Mouse (Mus musculus) kidney, embryonic 16.5 days (tissue): ENCODE results near the gene Bend4. TPM values are rescaled to one million over a fixed set of nuclear protein-coding genes. Genes with fewer than 3 reads are reported as not detected.
A peak's percentile ranks its signal among the peaks of the same experiment; 100 is the strongest.

Source experiments
- ATAC-seq: fragments of 200-750 bp; cut with Nextera tagmentation; 2 replicates; pipeline ENCODE4 v1.8.0; 2017; ENCODE audit warnings: moderate TSS enrichment; ENCODE audit not compliant: low FRiP score, low TSS enrichment
- H3K27ac ChIP-seq: fragments of 300-500 bp; sonication (generic); 2 replicates; pipeline ENCODE4 v1.5.1; 2014; ENCODE audit warnings: low read length
- H3K27me3 ChIP-seq: fragments of 300-500 bp; sonication (generic); 2 replicates; pipeline ENCODE4 v1.6.1; 2014; ENCODE audit warnings: low read length, control low read depth, mixed read lengths; ENCODE audit not compliant: insufficient read depth
- H3K36me3 ChIP-seq: fragments of 300-500 bp; sonication (generic); 2 replicates; pipeline ENCODE4 v1.6.1; 2014; ENCODE audit warnings: low read length, control low read depth, mixed read lengths; ENCODE audit not compliant: insufficient read depth
- H3K4me1 ChIP-seq: fragments of 300-500 bp; sonication (generic); 2 replicates; pipeline ENCODE4 v1.6.1; 2014; ENCODE audit warnings: low read length, control low read depth, mixed read lengths; ENCODE audit not compliant: insufficient read depth
- H3K4me2 ChIP-seq: fragments of 300-500 bp; sonication (generic); replicated peaks from 2 replicates; pipeline ENCODE4 v1.6.1; 2014; ENCODE audit warnings: low read depth, low read length
- H3K4me3 ChIP-seq: fragments of 300-500 bp; sonication (generic); 2 replicates; pipeline ENCODE4 v1.5.1; 2014; ENCODE audit warnings: mild to moderate bottlenecking, low read length
- H3K9ac ChIP-seq: fragments of 300-500 bp; sonication (generic); replicated peaks from 2 replicates; pipeline ENCODE4 v1.6.1; 2014; ENCODE audit warnings: low read length
- H3K9me3 ChIP-seq: fragments of 300-500 bp; sonication (generic); 2 replicates; pipeline ENCODE4 v1.6.1; 2016; ENCODE audit warnings: low read length, control low read depth
- WGBS: fragments of 180-500 bp; shearing (Covaris S2); extraction: QIAGEN DNeasy Blood & Tissue Kit; methylation state at CpG from one replicate; pipeline ENCODE4 v1.1.7; 2014; 5-methylcytosine and 5-hydroxymethylcytosine counted together
- polyA plus RNA-seq: library from polyadenylated mRNA; unstranded; fragments of >200 nt; fragmentation: Nextera tagmentation; extraction: Ambion mirVana; gene quantifications from 2 replicates; pipeline ENCODE4 v1.2.1, GENCODE M21; 2015

Gene Bend4
- polyA plus RNA-seq, 1 experiment from 2014 or later = 6.0 TPM

GRCm38 (mm10) chr5:67399876-67400607 lies 28.1 kb downstream of the Bend4 start:
- Histone ChIP-seq H3K27ac (no peak overlapping the region), H3K9ac (no peak overlapping the region), H3K4me3 (peak overlapping the region; percentile 1; the same call in 1 of the 2 replicates), H3K4me2 (peak overlapping the region; percentile 32), H3K36me3 (peaks cover 6% of the 10 kb centered on the region; the same call in 1 of the 2 replicates), H3K27me3 (no peaks in the 10 kb centered on the region), H3K4me1 (peaks cover 25% of the 10 kb centered on the region), H3K9me3 (no peaks in the 10 kb centered on the region)
- 46% methylated on average over 28 of the region's 28 CpGs for WGBS
- no peak for ATAC-seq

DNA sequence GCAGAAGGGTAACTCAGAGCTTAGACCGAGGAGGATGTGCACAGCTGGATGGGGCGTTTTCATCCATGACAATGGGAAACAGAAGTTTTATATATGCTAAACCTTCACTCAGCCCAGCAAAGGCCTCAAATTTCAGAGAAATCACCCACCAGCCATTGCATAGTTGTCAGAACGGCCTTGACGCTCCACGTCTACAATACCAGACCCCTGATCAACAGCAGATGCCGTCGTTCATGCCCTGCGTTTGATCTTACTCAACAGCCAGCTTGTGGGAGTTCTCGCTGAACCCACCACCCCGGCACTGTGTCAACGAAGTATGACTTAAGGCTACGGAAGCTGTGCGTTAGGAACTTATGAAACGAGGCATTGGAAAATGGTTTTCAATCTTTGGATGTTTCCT lies 30.9 kb downstream of the Bend4 start:
- H3K4me2 ChIP-seq = no peak overlapping the region
- H3K27me3 ChIP-seq = no peaks in the 10 kb centered on the region
- peaks cover 6% of the 10 kb centered on the region; the same call in 1 of the 2 replicates for H3K36me3 ChIP-seq
- H3K4me3 ChIP-seq = no peak overlapping the region
- H3K9me3 ChIP-seq = no peaks in the 10 kb centered on the region
- H3K9ac ChIP-seq = no peak overlapping the region
- 66% methylated on average over 14 of the region's 14 CpGs for WGBS
- no peak overlapping the region for H3K27ac ChIP-seq
- no peak for ATAC-seq
- peaks cover 15% of the 10 kb centered on the region for H3K4me1 ChIP-seq

DNA sequence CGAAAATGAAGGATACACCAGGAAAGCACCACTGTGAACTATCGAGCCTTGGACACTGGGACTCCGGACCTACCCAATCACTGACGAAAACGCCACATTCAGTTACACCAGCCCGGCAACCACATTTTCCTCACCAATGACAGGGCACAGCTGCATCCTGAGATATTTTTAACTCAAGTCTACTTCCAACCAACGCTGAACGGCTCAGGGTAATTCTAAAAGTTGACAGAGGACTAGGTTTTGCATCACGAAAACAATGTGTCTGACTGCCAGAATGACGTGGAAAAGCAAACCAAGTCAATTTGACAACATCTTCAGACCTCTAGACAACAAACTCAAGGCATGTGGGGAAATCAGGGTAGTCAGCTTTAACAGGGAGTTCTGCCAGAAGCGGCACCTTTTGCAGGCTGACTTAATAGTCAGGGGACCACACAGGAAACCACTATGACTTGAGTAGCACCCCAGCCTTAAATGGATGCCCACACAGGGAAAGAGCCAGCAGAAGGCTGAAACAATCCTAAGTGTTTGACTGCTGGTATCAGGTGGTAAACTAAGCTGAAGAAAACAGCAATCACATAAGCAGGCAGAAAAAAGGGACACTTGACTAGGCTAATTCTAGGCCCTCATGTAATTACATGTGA lies 32.8 kb downstream of the Bend4 start:
- Histone ChIP-seq H3K27ac (no peak overlapping the region), H3K36me3 (peaks cover 6% of the 10 kb centered on the region; the same call in 1 of the 2 replicates), H3K27me3 (no peaks in the 10 kb centered on the region), H3K9me3 (no peaks in the 10 kb centered on the region), H3K4me2 (no peak overlapping the region), H3K4me3 (no peak overlapping the region), H3K4me1 (peaks cover 5% of the 10 kb centered on the region; the same call in 1 of the 2 replicates), H3K9ac (no peak overlapping the region)
- ATAC-seq = no peak
- WGBS = 78% methylated on average over 11 of the region's 11 CpGs

- H3K4me3 ChIP-seq = no peak overlapping the region
- no peaks in the 10 kb centered on the region for H3K27me3 ChIP-seq
- ATAC-seq = no peak
- H3K36me3 ChIP-seq = peaks cover 6% of the 10 kb centered on the region; the same call in 1 of the 2 replicates
- H3K9me3 ChIP-seq = no peaks in the 10 kb centered on the region
- 89% methylated on average over 6 of the region's 6 CpGs for WGBS
- no peaks in the 10 kb centered on the region for H3K4me1 ChIP-seq
- no peak overlapping the region for H3K27ac ChIP-seq
- no peak overlapping the region for H3K4me2 ChIP-seq
- no peak overlapping the region for H3K9ac ChIP-seq
Observed at GRCm38 (mm10) chr5:67393951-67394350, 34.2 kb downstream of the Bend4 start.

DNA sequence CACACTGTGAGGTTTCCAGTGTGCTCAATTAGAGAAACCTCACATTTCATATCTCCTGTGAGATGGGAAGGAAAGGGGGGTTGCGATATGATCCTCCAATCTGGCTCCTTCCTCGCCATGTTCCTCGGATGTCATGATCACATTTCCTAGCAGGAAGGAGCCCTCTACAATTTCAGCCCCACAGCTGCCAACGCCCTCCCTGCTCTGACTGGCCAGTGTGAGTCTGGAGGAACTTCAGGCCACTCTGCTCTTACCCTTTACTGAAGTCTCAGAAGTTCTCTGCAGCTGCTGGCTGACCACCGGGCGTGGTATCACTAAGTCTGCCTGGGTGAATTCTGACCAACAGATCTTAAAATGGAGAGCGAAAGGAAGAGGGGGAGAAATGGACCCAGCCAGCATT lies 45.6 kb downstream of the Bend4 start:
- no peak overlapping the region for H3K9ac ChIP-seq
- no peak overlapping the region for H3K4me2 ChIP-seq
- H3K27ac ChIP-seq = no peak overlapping the region
- H3K9me3 ChIP-seq = no peaks in the 10 kb centered on the region
- no peaks in the 10 kb centered on the region for H3K4me1 ChIP-seq
- H3K27me3 ChIP-seq = no peaks in the 10 kb centered on the region
- H3K36me3 ChIP-seq = peaks cover 3% of the 10 kb centered on the region; the same call in 1 of the 2 replicates
- no peak overlapping the region for H3K4me3 ChIP-seq
- WGBS = 64% methylated on average over 7 of the region's 7 CpGs
- no peak; the same call in 1 of the 2 replicates for ATAC-seq

GRCm38 (mm10) chr5:67381690-67382089 lies 46.4 kb downstream of the Bend4 start:
- H3K36me3 ChIP-seq = peaks cover 3% of the 10 kb centered on the region; the same call in 1 of the 2 replicates
- no peak overlapping the region for H3K4me3 ChIP-seq
- H3K27me3 ChIP-seq = no peaks in the 10 kb centered on the region
- WGBS = 97% methylated on average over 2 of the region's 2 CpGs
- H3K9me3 ChIP-seq = no peaks in the 10 kb centered on the region
- H3K4me2 ChIP-seq = no peak overlapping the region
- H3K4me1 ChIP-seq = no peaks in the 10 kb centered on the region
- ATAC-seq = no peak
- H3K9ac ChIP-seq = no peak overlapping the region
- no peak overlapping the region for H3K27ac ChIP-seq

- no peak overlapping the region for H3K4me2 ChIP-seq
- H3K27me3 ChIP-seq = no peaks in the 10 kb centered on the region
- no peak overlapping the region for H3K9ac ChIP-seq
- no peak for ATAC-seq
- H3K36me3 ChIP-seq = no peaks in the 10 kb centered on the region
- whole genome bisulfite sequencing = 50% methylated on average over 8 of the region's 8 CpGs
- no peaks in the 10 kb centered on the region for H3K4me1 ChIP-seq
- H3K4me3 ChIP-seq = no peak overlapping the region
- no peaks in the 10 kb centered on the region for H3K9me3 ChIP-seq
- no peak overlapping the region for H3K27ac ChIP-seq
Observed at GRCm38 (mm10) chr5:67377044-67377621, 51.0 kb downstream of the Bend4 start.

- no peak overlapping the region for H3K4me3 ChIP-seq
Observed at GRCm38 (mm10) chr5:67362931-67363330, 65.2 kb downstream of the Bend4 start.

DNA sequence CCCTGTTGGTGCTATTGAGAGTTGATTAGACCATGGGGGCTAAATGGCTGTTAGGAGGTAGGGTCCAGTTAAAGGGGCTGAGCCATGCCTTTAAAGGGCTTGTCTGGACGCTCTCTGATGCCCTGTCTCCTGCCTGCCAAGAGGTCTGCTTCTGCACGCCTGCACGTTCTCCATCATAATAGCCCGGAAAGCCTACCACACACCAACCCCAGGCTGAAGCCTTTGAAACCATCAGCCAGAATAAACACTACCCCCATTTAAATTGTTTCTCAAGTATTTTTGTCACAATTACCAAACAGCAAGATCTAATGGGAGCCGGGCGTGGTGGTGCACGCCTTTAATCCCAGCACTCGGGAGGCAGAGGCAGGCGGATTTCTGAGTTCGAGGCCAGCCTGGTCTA lies 65.8 kb downstream of the Bend4 start:
- Histone ChIP-seq H3K9me3 (no peaks in the 10 kb centered on the region), H3K4me2 (no peak overlapping the region), H3K4me3 (no peak overlapping the region), H3K27ac (no peak overlapping the region), H3K27me3 (no peaks in the 10 kb centered on the region), H3K9ac (no peak overlapping the region), H3K4me1 (no peaks in the 10 kb centered on the region), H3K36me3 (no peaks in the 10 kb centered on the region)
- ATAC-seq = no peak
- 89% methylated on average over 9 of the region's 10 CpGs for WGBS

More at GRCm38 (mm10) chr5:67362931-67363330, 65.2 kb downstream of the Bend4 start:
- Histone ChIP-seq H3K9ac (no peak overlapping the region), H3K36me3 (no peaks in the 10 kb centered on the region), H3K9me3 (no peaks in the 10 kb centered on the region), H3K27ac (no peak overlapping the region), H3K4me2 (no peak overlapping the region), H3K4me1 (no peaks in the 10 kb centered on the region), H3K27me3 (no peaks in the 10 kb centered on the region)
- ATAC-seq = no peak
- WGBS = 63% methylated on average over 2 of the region's 2 CpGs

DNA sequence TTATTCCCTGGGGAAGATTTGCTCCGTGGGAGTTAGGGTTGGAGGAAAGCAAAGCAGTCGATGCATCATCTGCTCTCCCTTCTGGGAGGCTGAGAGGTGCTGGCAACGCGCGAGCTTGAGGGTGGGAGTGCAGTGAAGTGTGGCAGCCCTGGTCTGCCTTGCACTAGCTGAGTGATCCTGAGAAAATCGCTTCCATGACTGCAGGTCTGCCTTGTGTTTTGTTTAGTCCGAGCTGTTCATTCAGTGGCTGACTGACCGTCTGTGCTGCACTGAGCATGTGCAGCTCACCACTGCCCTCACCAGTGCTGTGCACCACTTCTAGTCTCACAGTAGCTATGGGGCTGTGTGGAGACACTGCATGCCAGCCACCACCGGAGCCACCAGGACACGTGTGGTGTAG lies 79.2 kb downstream of the Bend4 start:
- peaks cover 5% of the 10 kb centered on the region for H3K4me1 ChIP-seq
- no peak overlapping the region for H3K4me2 ChIP-seq
- peak; percentile 94 for ATAC-seq
- H3K36me3 ChIP-seq = peaks cover 43% of the 10 kb centered on the region
- no peak overlapping the region for H3K9ac ChIP-seq
- WGBS = 41% methylated on average over 10 of the region's 10 CpGs
- no peaks in the 10 kb centered on the region for H3K9me3 ChIP-seq
- no peaks in the 10 kb centered on the region for H3K27me3 ChIP-seq
- peak overlapping the region; percentile 49 for H3K27ac ChIP-seq
- H3K4me3 ChIP-seq = no peak overlapping the region
